Mouse (Mus musculus): ENCODE measurements around the gene Malsu1. TPM values are rescaled to one million over a fixed set of nuclear protein-coding genes. Genes with fewer than 3 reads are reported as not detected.

Malsu1 gene
- polyA plus RNA-seq, 1 experiment, result 31.2 TPM

GRCm38 (mm10) chr6:49116241-49116640, 42.6 kb downstream of the Malsu1 start:
- no peak overlapping the region for H3K4me3 ChIP-seq (ENCODE audit: low read depth, low read length)
- WGBS, result 72% methylated on average over 8 of the region's 8 CpGs
- TF ChIP-seq POLR2A (IDR thresholded peaks at IDR 0.05; ENCODE audit: low read depth, low read length), result no peak
- TF ChIP-seq CTCF (IDR thresholded peaks at IDR 0.05; ENCODE audit: extremely low read depth, insufficient read length, insufficient replicate concordance, low read depth, low read length), result no peak
- no peaks in the 10 kb centered on the region for H3K27me3 ChIP-seq (ENCODE audit: control insufficient read depth, insufficient read depth, low read length)
- peaks cover 6% of the 10 kb centered on the region; the same call in 1 of the 2 replicates for H3K4me1 ChIP-seq (ENCODE audit: control insufficient read depth, insufficient read depth, insufficient read length, low read length)
- no peak overlapping the region for H3K27ac ChIP-seq (ENCODE audit: insufficient read depth, low read depth, low read length)
- H3K36me3 ChIP-seq (ENCODE audit: control insufficient read depth, insufficient read depth, low read length), result no peaks in the 10 kb centered on the region

- H3K4me3 ChIP-seq (ENCODE audit: low read depth, low read length), result no peak overlapping the region
- WGBS, result 57% methylated on average over 8 of the region's 8 CpGs
Measured at GRCm38 (mm10) chr6:49118446-49118845, 44.9 kb downstream of the Malsu1 start.

GRCm38 (mm10) chr6:49119462-49120135, 46.0 kb downstream of the Malsu1 start:
- Histone ChIP-seq H3K4me3 (ENCODE audit: low read depth, low read length) (no peak overlapping the region), H3K27me3 (ENCODE audit: control insufficient read depth, insufficient read depth, low read length) (no peaks in the 10 kb centered on the region), H3K27ac (ENCODE audit: insufficient read depth, low read depth, low read length) (no peak overlapping the region), H3K4me1 (ENCODE audit: control insufficient read depth, insufficient read depth, insufficient read length, low read length) (no peaks in the 10 kb centered on the region; the same call in 1 of the 2 replicates), H3K36me3 (ENCODE audit: control insufficient read depth, insufficient read depth, low read length) (no peaks in the 10 kb centered on the region)
- TF ChIP-seq CTCF (IDR thresholded peaks at IDR 0.05; ENCODE audit: extremely low read depth, insufficient read length, insufficient replicate concordance, low read depth, low read length), result no peak
- no peak for TF ChIP-seq POLR2A (IDR thresholded peaks at IDR 0.05; ENCODE audit: low read depth, low read length)
- 57% methylated on average over 1 of the region's 1 CpGs for WGBS

More at GRCm38 (mm10) chr6:49118446-49118845, 44.9 kb downstream of the Malsu1 start:
- H3K4me1 ChIP-seq (ENCODE audit: control insufficient read depth, insufficient read depth, insufficient read length, low read length), result peaks cover 6% of the 10 kb centered on the region; the same call in 1 of the 2 replicates
- H3K27ac ChIP-seq (ENCODE audit: insufficient read depth, low read depth, low read length), result no peak overlapping the region
- no peak for TF ChIP-seq POLR2A (IDR thresholded peaks at IDR 0.05; ENCODE audit: low read depth, low read length)
- TF ChIP-seq CTCF (IDR thresholded peaks at IDR 0.05; ENCODE audit: extremely low read depth, insufficient read length, insufficient replicate concordance, low read depth, low read length), result no peak
- H3K36me3 ChIP-seq (ENCODE audit: control insufficient read depth, insufficient read depth, low read length), result no peaks in the 10 kb centered on the region
- H3K27me3 ChIP-seq (ENCODE audit: control insufficient read depth, insufficient read depth, low read length), result no peaks in the 10 kb centered on the region

GRCm38 (mm10) chr6:49120370-49120769, 46.8 kb downstream of the Malsu1 start:
- no peaks in the 10 kb centered on the region for H3K27me3 ChIP-seq (ENCODE audit: control insufficient read depth, insufficient read depth, low read length)
- H3K4me3 ChIP-seq (ENCODE audit: low read depth, low read length), result no peak overlapping the region
- TF ChIP-seq POLR2A (IDR thresholded peaks at IDR 0.05; ENCODE audit: low read depth, low read length), result no peak
- no peak for TF ChIP-seq CTCF (IDR thresholded peaks at IDR 0.05; ENCODE audit: extremely low read depth, insufficient read length, insufficient replicate concordance, low read depth, low read length)
- no peaks in the 10 kb centered on the region for H3K4me1 ChIP-seq (ENCODE audit: control insufficient read depth, insufficient read depth, insufficient read length, low read length)
- 81% methylated on average over 3 of the region's 3 CpGs for WGBS
- H3K36me3 ChIP-seq (ENCODE audit: control insufficient read depth, insufficient read depth, low read length), result no peaks in the 10 kb centered on the region
- peak overlapping the region; percentile 6; the same call in 1 of the 2 replicates for H3K27ac ChIP-seq (ENCODE audit: insufficient read depth, low read depth, low read length)

- Histone ChIP-seq H3K36me3 (ENCODE audit: control insufficient read depth, insufficient read depth, low read length) (no peaks in the 10 kb centered on the region), H3K4me1 (ENCODE audit: control insufficient read depth, insufficient read depth, insufficient read length, low read length) (no peaks in the 10 kb centered on the region), H3K27me3 (ENCODE audit: control insufficient read depth, insufficient read depth, low read length) (no peaks in the 10 kb centered on the region), H3K27ac (ENCODE audit: insufficient read depth, low read depth, low read length) (no peak overlapping the region), H3K4me3 (ENCODE audit: low read depth, low read length) (no peak overlapping the region)
- TF ChIP-seq CTCF (IDR thresholded peaks at IDR 0.05; ENCODE audit: extremely low read depth, insufficient read length, insufficient replicate concordance, low read depth, low read length) (no peak), POLR2A (IDR thresholded peaks at IDR 0.05; ENCODE audit: low read depth, low read length) (no peak)
Measured at GRCm38 (mm10) chr6:49130328-49130727, 56.7 kb downstream of the Malsu1 start.

- peaks cover 2% of the 10 kb centered on the region; the same call in 1 of the 2 replicates for H3K4me1 ChIP-seq (ENCODE audit: control insufficient read depth, insufficient read depth, insufficient read length, low read length)
- WGBS, result 92% methylated on average over 9 of the region's 9 CpGs
Measured at GRCm38 (mm10) chr6:49131855-49132254, 58.3 kb downstream of the Malsu1 start.

GRCm38 (mm10) chr6:49132352-49133090, 58.9 kb downstream of the Malsu1 start:
- Histone ChIP-seq H3K4me1 (ENCODE audit: control insufficient read depth, insufficient read depth, insufficient read length, low read length) (peaks cover 2% of the 10 kb centered on the region; the same call in 1 of the 2 replicates), H3K36me3 (ENCODE audit: control insufficient read depth, insufficient read depth, low read length) (no peaks in the 10 kb centered on the region), H3K27ac (ENCODE audit: insufficient read depth, low read depth, low read length) (no peak overlapping the region), H3K4me3 (ENCODE audit: low read depth, low read length) (no peak overlapping the region), H3K27me3 (ENCODE audit: control insufficient read depth, insufficient read depth, low read length) (no peaks in the 10 kb centered on the region)
- TF ChIP-seq CTCF (IDR thresholded peaks at IDR 0.05; ENCODE audit: extremely low read depth, insufficient read length, insufficient replicate concordance, low read depth, low read length) (no peak), POLR2A (IDR thresholded peaks at IDR 0.05; ENCODE audit: low read depth, low read length) (no peak)
- WGBS, result 80% methylated on average over 6 of the region's 6 CpGs

More at GRCm38 (mm10) chr6:49131855-49132254, 58.3 kb downstream of the Malsu1 start:
- H3K4me3 ChIP-seq (ENCODE audit: low read depth, low read length), result no peak overlapping the region
- H3K27ac ChIP-seq (ENCODE audit: insufficient read depth, low read depth, low read length), result no peak overlapping the region
- TF ChIP-seq POLR2A (IDR thresholded peaks at IDR 0.05; ENCODE audit: low read depth, low read length) (no peak), CTCF (IDR thresholded peaks at IDR 0.05; ENCODE audit: extremely low read depth, insufficient read length, insufficient replicate concordance, low read depth, low read length) (no peak)
- no peaks in the 10 kb centered on the region for H3K36me3 ChIP-seq (ENCODE audit: control insufficient read depth, insufficient read depth, low read length)
- H3K27me3 ChIP-seq (ENCODE audit: control insufficient read depth, insufficient read depth, low read length), result no peaks in the 10 kb centered on the region

Other genes with a start within 250 kb of the Malsu1 start
- 52.3 and 84.3 TPM in 2 replicates for gene Tmem176a, start 232.9 kb upstream of the Malsu1 start, polyA plus RNA-seq (2012; rRNA removed)
- 118 and 211 TPM in 2 replicates for gene Tmem176b, start 232.3 kb upstream of the Malsu1 start, polyA plus RNA-seq (2012; rRNA removed)
- gene Aoc1, start 200.9 kb upstream of the Malsu1 start, polyA plus RNA-seq (2012; rRNA removed), result 85.5 and 894 TPM in 2 replicates
- 0.05 TPM in 1 of 2 replicates, not detected in the other for gene 1600015I10Rik, start 143.9 kb upstream of the Malsu1 start, polyA plus RNA-seq (2012; rRNA removed)
- not detected in 2 replicates for gene Doxl2, start 98.8 kb upstream of the Malsu1 start, polyA plus RNA-seq (2012; rRNA removed)
- not detected in 2 replicates for gene Svs1, start 86.9 kb upstream of the Malsu1 start, polyA plus RNA-seq (2012; rRNA removed)
- 2.0 and 3.1 TPM in 2 replicates for gene Gpnmb, start 37.2 kb upstream of the Malsu1 start, polyA plus RNA-seq (2012; rRNA removed)
- gene Igf2bp3, start 141.2 kb downstream of the Malsu1 start, polyA plus RNA-seq (2012; rRNA removed), result 0.06 and 0.09 TPM in 2 replicates
- 9.6 and 15.8 TPM in 2 replicates for gene Tra2a, start 190.2 kb downstream of the Malsu1 start, polyA plus RNA-seq (2012; rRNA removed)
- gene Ccdc126, start 245.5 kb downstream of the Malsu1 start, polyA plus RNA-seq (2012; rRNA removed), result 0.68 and 0.77 TPM in 2 replicates